Mouse (Mus musculus) lung, embryonic 14.5 days (tissue): Measurements from ENCODE around the gene Wwp2. TPM values are rescaled to one million over a fixed set of nuclear protein-coding genes. Genes with fewer than 3 reads are reported as not detected.

ENCODE experiments used
- ATAC-seq: fragments of 200-750 bp; cut with Nextera tagmentation; 2 replicates; pipeline ENCODE4 v1.8.0; 2017; ENCODE audit warnings: mild to moderate bottlenecking, moderate TSS enrichment, moderate library complexity; ENCODE audit not compliant: insufficient read depth
- DNase-seq: peaks from one replicate; pipeline ENCODE4 v3.0.0-alpha.2; 2015
- H3K27ac ChIP-seq: fragments of 300-500 bp; sonication (generic); 2 replicates; pipeline ENCODE4 v1.5.1; 2014; ENCODE audit warnings: low read depth, mild to moderate bottlenecking, moderate library complexity
- H3K27me3 ChIP-seq: fragments of 300-500 bp; sonication (generic); 2 replicates; pipeline ENCODE4 v1.6.1; 2014; ENCODE audit warnings: low read length, control low read depth; ENCODE audit not compliant: insufficient read depth
- H3K36me3 ChIP-seq: fragments of 300-500 bp; sonication (generic); 2 replicates; pipeline ENCODE4 v1.6.1; 2014; ENCODE audit warnings: control low read depth; ENCODE audit not compliant: insufficient read depth
- H3K4me1 ChIP-seq: fragments of 300-500 bp; sonication (generic); 2 replicates; pipeline ENCODE4 v1.6.1; 2014; ENCODE audit warnings: antibody characterized with exemption, control low read depth; ENCODE audit not compliant: insufficient read depth
- H3K4me2 ChIP-seq: fragments of 300-500 bp; sonication (generic); 2 replicates; pipeline ENCODE4 v1.6.1; 2014; ENCODE audit warnings: mild to moderate bottlenecking
- H3K4me3 ChIP-seq: fragments of 300-500 bp; sonication (generic); 2 replicates; pipeline ENCODE4 v1.5.1; 2014; ENCODE audit warnings: low read depth, low read length
- H3K9ac ChIP-seq: fragments of 300-500 bp; sonication (generic); 2 replicates; pipeline ENCODE4 v1.6.1; 2014
- H3K9me3 ChIP-seq: fragments of 300-500 bp; sonication (generic); 2 replicates; pipeline ENCODE4 v1.6.1; 2016; ENCODE audit warnings: low read depth, low read length, control low read depth
- CTCF ChIP-seq: IDR thresholded peaks from 2 replicates; pipeline ENCODE4 v1.5.1; 2016; ENCODE audit warnings: antibody characterized with exemption, low read depth
- WGBS: fragments of 180-500 bp; shearing (Covaris S2); extraction: QIAGEN DNeasy Blood & Tissue Kit; methylation state at CpG from one replicate; pipeline ENCODE4 v1.1.7; 2014; 5-methylcytosine and 5-hydroxymethylcytosine counted together
- polyA plus RNA-seq: library from polyadenylated mRNA; unstranded; fragments of >200 nt; fragmentation: Nextera tagmentation; extraction: Ambion mirVana; gene quantifications from 2 replicates; pipeline ENCODE4 v1.2.1, GENCODE M21; 2014

The Wwp2 gene
- polyA plus RNA-seq = 47.7 and 48.2 TPM in 2 replicates

DNA sequence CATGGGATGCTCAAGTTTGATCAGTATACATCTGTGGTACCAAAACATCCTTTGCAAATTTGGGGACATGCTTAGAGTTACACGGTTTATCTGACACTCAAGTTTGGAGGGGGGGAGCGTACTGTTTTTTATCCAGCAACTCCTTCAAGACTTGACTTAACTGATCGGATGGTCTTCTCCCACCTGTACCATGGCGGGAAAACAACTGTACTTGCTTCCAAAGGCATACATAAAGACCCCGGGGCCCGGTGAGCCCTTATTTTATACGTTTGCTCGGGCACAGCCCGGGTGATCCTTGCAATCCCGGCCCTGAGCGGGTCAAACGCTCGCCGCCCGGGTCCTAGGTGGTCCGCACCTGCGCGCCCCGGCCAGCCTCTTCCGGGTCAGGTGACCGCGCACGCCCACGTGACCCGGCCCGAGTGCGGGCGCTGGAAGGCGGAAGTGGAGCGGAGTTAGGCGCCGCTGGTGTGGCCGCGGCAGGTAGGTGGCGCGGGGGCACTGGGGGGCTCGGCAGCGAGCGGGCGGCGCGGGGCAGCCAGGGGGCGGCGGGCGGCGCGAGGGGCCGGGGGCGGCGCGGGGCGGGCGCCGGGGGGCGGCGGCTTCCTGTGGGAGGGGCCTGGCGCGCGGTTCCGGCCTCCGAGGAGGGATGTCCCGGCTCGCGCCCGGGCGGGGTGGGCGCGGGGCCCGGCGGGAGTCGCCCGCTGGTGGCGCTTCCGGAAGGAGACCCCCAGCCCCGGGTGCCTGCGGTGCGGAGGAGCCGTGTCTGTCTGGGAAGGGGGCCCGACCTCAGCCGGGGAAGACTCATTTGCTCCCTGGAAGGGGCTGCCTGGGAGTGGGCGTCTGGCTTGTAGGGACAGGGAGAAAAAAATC lies at the start of gene Wwp2:
Wwp2 (plus strand) TSS at position 404 of the 870 bp plus-strand sequence.
- no peak for TF ChIP-seq CTCF
- H3K9ac ChIP-seq = peak within 1 kb of the TSS; percentile 86
- H3K27me3 ChIP-seq = no peaks in the 10 kb centered on the region
- H3K4me1 ChIP-seq = no peaks in the 10 kb centered on the region
- no peaks in the 10 kb centered on the region for H3K9me3 ChIP-seq
- peak within 1 kb of the TSS; percentile 83 for H3K4me3 ChIP-seq
- WGBS = under 1% methylated on average over 61 of the region's 81 CpGs
- H3K4me2 ChIP-seq = peak within 1 kb of the TSS; percentile 83
- DNase-seq = peak; percentile 85
- peak within 1 kb of the TSS; percentile 93 for H3K27ac ChIP-seq
- H3K36me3 ChIP-seq = no peaks in the 10 kb centered on the region
- ATAC-seq = peak; percentile 92

DNA sequence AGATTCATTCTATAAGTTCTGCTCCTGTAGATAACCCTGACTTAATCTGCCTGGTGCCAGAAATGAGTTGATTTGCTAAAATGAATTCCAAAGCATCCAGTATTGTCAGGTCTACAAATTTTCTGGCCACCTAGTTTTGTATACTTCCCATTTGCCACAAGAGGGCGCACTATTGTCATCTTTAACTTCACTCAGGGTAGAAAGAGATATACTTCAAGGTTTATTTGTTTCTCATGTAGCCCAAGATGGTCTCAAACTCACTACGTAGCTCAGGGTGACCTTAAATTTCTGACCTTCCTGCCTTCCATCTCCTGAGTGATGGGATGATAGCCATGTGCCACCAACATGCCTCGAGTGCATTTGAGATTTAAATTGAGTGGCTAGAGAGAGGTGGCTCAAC lies 49.5 kb upstream of the Wwp2 start:
- Histone ChIP-seq H3K27me3 (no peaks in the 10 kb centered on the region), H3K4me2 (no peak overlapping the region), H3K9ac (no peak overlapping the region), H3K4me3 (no peak overlapping the region), H3K36me3 (no peaks in the 10 kb centered on the region), H3K27ac (no peak overlapping the region), H3K9me3 (no peaks in the 10 kb centered on the region), H3K4me1 (peaks cover 5% of the 10 kb centered on the region)
- DNase-seq (peak; percentile 89), ATAC-seq (no peak)
- WGBS = 25% methylated on average over 3 of the region's 3 CpGs
- peak; percentile 75 for TF ChIP-seq CTCF

DNA sequence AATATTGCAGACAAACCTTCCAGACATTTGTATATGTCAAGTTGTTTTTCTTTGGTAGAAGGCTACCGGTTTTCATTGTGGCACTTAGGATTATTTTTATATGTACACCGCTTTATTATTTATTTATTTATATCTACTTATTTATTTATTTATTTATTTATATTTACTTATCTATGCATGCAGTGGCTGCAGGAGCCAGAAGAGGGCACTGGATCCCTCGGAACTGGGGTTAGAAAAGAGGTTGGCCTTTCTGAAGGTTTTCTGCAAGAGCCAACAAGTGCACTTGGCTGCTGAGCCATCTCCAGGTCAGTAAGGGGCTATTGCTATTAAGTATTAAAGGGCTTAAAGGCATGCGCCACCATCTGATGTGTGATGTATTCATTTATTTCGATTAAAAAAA lies 48.3 kb upstream of the Wwp2 start:
- H3K4me3 ChIP-seq = no peak overlapping the region
- no peaks in the 10 kb centered on the region for H3K9me3 ChIP-seq
- 67% methylated on average over 5 of the region's 5 CpGs for WGBS
- no peaks in the 10 kb centered on the region for H3K36me3 ChIP-seq
- H3K4me1 ChIP-seq = peaks cover 5% of the 10 kb centered on the region
- no peak overlapping the region for H3K9ac ChIP-seq
- no peaks in the 10 kb centered on the region for H3K27me3 ChIP-seq
- no peak overlapping the region for H3K27ac ChIP-seq
- TF ChIP-seq CTCF = peak; percentile 37; the same call in 1 of the 2 replicates
- ATAC-seq (no peak), DNase-seq (peak; percentile 64)
- H3K4me2 ChIP-seq = no peak overlapping the region

DNA sequence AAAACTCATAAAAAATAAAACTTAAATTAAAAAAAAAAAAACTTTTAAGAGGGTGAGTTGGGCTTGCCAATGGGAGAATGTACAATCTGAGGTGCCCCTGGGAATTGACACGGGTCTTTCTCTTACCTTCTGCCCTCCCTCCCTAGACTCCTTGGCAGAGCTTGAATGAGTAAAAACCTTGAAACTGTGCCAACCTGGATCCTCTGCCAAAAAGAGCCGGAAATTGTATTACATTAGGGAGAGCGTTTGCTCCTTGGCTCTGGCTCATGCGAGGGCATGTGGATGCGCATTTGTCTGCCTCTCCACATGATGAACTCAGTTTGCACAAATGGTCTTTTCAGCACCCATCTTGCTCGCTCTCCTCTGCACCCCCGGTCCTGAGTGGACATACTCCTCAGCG lies 46.6 kb upstream of the Wwp2 start:
- Histone ChIP-seq H3K9me3 (no peaks in the 10 kb centered on the region), H3K4me2 (no peak overlapping the region), H3K4me3 (no peak overlapping the region), H3K36me3 (no peaks in the 10 kb centered on the region), H3K27me3 (no peaks in the 10 kb centered on the region), H3K4me1 (peaks cover 5% of the 10 kb centered on the region), H3K27ac (no peak overlapping the region), H3K9ac (no peak overlapping the region)
- TF ChIP-seq CTCF = no peak
- 45% methylated on average over 8 of the region's 8 CpGs for WGBS
- peak; percentile 45 for ATAC-seq
- peak; percentile 94 for DNase-seq

DNA sequence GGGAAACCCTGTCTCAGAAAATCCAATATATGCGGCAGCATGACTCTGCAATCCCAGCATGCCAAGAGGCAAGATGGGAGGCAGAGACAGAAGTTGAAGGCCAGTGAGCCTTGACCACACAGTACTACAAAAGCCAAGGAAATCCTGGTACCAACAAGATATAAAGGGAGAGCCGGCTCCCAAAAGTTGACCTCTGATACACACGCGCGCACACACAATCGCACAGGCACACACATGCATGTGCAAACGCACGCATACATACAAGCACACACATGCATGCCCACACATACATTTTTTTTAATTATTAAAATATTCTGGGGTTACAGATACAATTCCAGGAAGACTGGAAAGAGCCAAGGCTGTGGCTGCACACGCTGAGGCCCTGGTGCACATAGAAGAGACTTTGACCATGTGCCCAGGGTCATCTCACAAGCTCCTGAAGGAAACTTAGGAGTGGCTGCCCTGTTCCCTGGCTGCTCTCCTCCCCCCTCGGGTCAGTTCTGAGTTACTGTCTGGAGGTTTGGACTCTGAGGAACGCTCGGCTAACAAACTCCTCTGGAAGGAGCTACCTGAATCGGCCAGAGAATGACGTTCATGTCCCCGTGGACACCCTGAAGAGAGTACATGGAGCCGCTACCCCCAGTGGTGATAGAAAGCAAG lies 45.6 kb upstream of the Wwp2 start:
- no peak overlapping the region for H3K4me3 ChIP-seq
- no peak overlapping the region for H3K27ac ChIP-seq
- 87% methylated on average over 16 of the region's 16 CpGs for WGBS
- no peak overlapping the region for H3K9ac ChIP-seq
- H3K36me3 ChIP-seq = no peaks in the 10 kb centered on the region
- ATAC-seq (no peak), DNase-seq (no peak)
- H3K4me2 ChIP-seq = no peak overlapping the region
- no peaks in the 10 kb centered on the region for H3K9me3 ChIP-seq
- H3K27me3 ChIP-seq = no peaks in the 10 kb centered on the region
- H3K4me1 ChIP-seq = peaks cover 5% of the 10 kb centered on the region
- no peak for TF ChIP-seq CTCF

DNA sequence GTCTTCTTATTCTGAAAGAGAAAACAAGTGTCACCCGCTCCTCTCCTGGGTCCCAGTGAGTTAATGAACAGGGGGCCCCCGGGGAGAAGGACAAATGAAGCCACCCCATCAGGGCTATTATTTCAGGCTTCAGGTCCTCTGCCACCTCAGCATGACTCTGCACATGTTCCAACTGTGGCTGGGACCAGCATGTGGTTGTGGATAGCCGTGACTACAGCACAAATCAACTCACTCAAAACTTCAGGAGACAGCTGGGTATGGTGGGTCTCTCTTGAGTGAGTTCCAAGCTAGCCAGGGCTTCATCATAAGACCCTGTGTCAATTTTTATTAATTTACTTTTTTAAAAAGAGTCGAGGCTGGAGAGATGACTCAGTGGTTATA lies 45.0 kb upstream of the Wwp2 start:
- Histone ChIP-seq H3K4me1 (peaks cover 5% of the 10 kb centered on the region), H3K27ac (no peak overlapping the region), H3K4me2 (no peak overlapping the region), H3K9ac (no peak overlapping the region), H3K9me3 (no peaks in the 10 kb centered on the region), H3K36me3 (no peaks in the 10 kb centered on the region), H3K27me3 (no peaks in the 10 kb centered on the region), H3K4me3 (no peak overlapping the region)
- no peak for ATAC-seq
- WGBS = 67% methylated on average over 4 of the region's 4 CpGs
- DNase-seq = no peak
- TF ChIP-seq CTCF = no peak

DNA sequence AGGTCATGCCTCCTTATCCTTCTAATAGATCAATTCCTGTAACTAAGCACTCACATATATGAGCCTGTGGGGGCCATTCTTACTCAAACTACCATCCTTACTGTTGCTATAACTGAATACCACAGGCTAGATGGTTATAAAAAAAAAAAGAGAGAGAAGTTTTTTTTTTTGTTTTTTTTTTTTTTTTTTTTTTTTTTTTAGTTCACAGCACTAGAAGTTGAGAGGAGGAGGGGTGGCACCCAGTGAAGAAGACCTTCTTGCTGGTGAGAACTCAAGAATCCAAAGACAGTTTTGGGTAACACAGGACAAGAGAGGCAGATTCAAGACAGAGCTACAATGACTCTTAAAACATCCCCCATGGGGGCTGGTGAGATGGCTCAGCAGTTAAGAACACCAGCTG lies 40.8 kb upstream of the Wwp2 start:
- no peak overlapping the region for H3K27ac ChIP-seq
- no peak for TF ChIP-seq CTCF
- no peaks in the 10 kb centered on the region for H3K9me3 ChIP-seq
- H3K4me2 ChIP-seq = no peak overlapping the region
- ATAC-seq (no peak), DNase-seq (no peak)
- no peak overlapping the region for H3K9ac ChIP-seq
- no peaks in the 10 kb centered on the region for H3K36me3 ChIP-seq
- H3K4me1 ChIP-seq = no peaks in the 10 kb centered on the region
- no peaks in the 10 kb centered on the region for H3K27me3 ChIP-seq
- H3K4me3 ChIP-seq = no peak overlapping the region
